Mouse (Mus musculus): ENCODE measurements around the gene Hist1h1a. TPM values are rescaled to one million over a fixed set of nuclear protein-coding genes. Genes with fewer than 3 reads are reported as not detected.
"Not testable (repeated sequence)": the region's sequence is repeated elsewhere in the genome, so short reads cannot be mapped to it uniquely, and the experiment has no call there.

The Hist1h1a gene
- total RNA-seq, 2 experiments from 2014 or later = 0.66 to 0.76 TPM

DNA sequence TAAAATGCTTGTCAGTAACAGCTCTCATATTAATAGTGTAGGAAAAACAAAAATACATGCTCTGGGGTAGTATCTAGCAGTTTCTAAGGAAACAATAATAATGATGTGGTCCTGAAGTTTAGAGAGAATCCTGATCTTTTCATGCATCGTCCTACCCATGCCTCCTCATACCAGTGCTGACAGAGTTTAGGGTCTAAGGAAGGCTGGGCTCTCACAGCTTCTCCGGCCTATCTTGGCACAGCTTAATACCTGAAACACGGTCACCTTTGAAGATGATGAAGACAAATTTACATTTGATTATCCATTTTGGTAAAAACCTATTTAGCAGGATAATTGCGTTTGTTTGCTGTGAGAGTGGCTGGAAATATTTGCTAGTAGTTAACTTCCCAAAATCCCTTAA is 19.5 kb upstream of the Hist1h1a start:
- DNase-seq (ENCODE audit: low spot score) = no peak

DNA sequence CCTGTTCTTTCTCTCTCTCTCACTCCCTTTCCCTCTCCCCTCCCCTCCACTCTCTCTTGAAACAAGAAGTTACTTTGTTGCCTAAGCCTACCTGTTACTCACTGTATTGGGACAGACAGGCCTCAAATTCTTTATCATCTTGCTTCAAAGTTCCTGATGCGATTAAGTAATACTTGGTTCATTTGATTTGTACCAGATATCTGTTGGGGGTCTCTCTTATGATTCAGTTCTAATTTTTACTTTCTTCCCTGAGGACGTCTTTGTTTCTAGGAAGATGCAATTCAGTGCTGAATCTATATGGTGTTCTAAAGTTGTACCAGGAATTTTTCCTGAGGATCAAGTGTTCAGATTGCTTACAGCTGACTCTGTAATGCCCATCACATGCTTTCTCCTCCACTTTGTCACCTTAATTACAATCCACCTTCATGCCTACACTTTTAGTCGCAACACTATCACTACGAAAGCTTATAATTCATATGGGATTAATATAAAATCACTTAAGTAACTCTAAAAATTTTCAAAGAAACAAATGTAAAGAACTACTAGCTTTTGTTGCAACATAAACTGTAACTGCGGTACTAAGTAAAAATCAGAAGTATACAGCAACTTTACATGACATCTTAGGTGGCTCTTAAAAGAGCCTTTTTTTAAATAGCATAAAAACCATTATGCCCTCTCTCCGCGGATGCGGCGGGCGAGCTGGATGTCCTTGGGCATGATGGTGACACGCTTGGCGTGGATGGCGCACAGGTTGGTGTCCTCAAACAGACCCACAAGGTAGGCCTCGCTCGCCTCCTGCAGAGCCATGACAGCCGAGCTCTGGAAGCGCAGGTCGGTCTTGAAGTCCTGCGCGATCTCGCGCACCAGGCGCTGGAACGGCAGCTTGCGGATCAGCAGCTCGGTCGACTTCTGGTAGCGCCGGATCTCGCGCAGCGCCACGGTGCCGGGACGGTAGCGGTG is 18.8 kb upstream of the Hist1h1a start:
- no peak for DNase-seq (ENCODE audit: low spot score)

DNA sequence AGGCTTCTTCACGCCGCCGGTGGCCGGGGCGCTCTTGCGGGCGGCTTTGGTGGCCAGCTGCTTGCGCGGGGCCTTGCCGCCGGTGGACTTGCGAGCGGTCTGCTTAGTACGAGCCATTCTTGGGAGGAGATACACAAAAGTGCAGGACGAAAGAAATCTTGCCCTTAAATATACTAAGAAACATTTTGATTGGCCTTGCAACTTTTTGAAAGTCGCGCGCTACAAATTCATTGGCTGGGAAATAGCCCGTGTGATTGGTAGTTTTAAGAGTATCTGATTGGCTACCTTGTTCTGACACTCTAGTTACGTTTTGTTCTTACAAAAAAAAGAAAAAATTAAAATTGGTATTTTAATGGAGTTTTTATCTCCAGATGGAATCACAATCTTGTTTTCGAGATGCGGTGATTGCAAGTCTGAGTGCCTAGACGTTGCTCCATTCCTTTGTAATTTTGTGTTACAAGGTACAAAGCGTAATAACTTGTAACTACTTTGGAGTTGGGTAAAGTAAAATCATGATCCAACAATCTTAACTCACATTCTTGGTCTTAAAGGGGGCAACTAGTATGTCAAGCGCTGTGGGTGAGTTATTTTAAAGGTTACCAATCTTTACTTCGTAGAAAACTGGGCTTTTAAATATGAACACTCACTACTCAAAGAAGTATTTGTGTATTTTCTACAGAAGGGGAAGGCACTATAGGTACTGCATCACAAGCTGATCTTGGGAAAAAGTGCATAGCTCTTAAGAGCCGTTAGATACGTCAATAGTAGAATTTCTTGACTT is 17.9 kb upstream of the Hist1h1a start, which contains the start of gene Hist1h3c:
Hist1h3c (minus strand) TSS at position 222 of the 781 bp plus-strand sequence.
- DNase-seq (ENCODE audit: low spot score) = peak; percentile 80

DNA sequence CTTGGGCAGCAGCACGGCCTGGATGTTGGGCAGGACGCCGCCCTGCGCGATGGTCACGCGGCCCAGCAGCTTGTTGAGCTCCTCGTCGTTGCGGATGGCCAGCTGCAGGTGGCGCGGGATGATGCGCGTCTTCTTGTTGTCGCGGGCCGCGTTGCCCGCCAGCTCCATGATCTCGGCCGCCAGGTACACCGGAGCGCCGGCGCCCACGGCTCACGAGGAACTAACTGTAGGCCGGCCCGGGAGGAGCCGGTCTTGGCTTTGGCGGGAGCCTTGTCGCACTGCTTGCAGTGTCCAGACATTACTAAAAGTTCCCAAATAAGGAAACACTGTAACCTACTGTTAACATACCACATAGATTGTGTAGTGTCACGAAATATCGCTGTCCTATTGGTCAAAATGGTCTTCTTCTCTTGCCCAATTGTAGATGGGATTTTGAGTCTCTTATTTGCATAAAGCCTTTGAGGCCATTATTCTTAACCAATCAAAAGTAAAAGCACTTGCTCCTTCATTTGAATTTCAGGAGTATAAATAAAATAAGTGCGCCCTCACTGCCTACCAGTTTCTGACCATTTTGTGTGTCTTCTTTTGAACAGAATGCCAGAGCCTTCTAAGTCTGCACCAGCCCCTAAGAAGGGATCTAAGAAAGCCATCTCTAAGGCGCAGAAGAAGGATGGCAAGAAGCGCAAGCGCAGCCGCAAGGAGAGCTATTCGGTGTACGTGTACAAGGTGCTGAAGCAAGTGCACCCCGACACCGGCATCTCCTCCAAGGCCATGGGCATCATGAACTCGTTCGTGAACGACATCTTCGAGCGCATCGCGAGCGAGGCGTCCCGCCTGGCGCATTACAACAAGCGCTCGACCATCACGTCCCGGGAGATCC is 17.0 kb upstream of the Hist1h1a start, which contains the start of gene Hist1h2bb:
Hist1h2bb (plus strand) TSS at position 534 of the 880 bp plus-strand sequence.
- DNase-seq (ENCODE audit: low spot score) = peak; percentile 43

DNA sequence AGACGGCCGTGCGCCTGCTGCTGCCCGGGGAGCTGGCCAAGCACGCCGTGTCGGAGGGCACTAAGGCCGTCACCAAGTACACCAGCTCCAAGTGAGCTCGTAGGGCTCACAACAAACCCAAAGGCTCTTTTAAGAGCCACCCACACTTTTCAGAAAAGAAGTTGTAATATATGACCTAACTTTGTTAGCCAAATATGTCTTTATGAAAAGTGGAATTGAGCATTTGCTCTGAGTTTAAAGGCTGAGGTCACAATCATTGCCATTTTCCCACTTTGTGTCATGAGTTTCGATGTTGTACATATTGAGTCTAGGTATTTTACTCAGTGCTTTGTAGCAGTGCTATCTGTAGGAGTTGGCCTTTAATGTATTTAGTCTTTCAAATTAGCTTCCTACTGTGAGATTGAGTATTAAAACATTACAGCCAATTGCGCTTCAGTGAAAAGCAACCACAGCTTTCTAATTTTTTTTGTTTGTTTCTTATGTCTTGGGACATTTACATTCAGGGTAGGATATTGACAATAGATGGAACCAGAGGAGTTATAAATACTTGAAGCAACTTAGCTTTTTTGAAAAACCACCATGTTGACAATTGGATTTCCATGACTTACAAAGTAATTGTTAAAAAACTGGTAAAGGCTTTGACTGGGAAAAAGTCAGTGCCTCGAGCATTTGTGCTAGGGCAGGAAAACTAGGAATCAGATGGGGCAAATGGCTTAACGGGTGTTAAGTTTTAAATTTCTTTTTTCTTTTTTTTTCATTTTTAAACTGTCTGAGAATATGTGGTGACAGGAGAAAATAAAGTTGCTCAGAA is 16.2 kb upstream of the Hist1h1a start:
- no peak for DNase-seq (ENCODE audit: low spot score)

DNA sequence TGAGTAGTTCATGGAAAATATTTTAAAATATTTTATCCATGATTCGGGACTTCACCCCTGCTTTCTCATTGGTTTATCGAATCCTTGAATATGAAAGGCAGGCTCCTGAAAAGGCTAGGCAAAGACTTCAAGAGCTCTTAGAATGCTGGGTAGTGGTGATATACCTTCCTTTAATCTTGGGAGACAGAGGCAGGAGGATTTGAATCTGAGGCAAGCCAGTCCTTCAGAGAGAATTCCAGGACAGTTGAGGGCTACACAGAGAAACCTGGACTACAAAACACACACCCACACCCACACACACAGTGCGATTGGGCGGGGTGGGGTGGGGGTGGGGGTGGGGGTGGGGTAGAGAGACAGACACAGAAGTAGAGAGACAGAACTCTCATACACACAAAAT is 15.6 kb upstream of the Hist1h1a start:
- no peak for DNase-seq (ENCODE audit: low spot score)

DNA sequence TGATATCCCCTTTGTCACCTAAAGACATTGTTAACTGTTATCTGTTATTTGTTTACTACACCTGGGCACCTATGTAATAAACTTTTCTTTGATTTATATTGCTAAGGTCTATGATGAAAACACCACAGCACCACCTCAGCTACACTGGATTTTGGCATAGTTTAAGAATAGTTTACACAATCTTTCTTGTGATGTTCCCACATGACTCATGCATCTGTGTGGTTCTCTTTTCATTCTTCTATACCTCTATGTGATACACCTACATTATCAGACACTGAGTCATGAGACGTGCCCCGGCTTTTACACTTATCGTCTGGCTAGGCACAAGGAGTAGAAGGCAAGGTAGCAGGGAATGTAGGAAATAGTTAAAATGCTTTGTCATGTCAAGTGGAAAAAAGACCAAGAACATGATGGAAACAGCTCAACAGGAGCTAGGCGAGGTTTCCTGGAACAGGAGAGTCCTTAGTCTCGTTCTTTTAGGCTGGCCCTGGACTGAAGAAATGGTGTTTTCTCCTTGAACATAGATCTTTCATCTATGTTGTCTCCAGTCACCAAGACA is 13.8 kb upstream of the Hist1h1a start:
- DNase-seq (ENCODE audit: low spot score) = no peak

DNA sequence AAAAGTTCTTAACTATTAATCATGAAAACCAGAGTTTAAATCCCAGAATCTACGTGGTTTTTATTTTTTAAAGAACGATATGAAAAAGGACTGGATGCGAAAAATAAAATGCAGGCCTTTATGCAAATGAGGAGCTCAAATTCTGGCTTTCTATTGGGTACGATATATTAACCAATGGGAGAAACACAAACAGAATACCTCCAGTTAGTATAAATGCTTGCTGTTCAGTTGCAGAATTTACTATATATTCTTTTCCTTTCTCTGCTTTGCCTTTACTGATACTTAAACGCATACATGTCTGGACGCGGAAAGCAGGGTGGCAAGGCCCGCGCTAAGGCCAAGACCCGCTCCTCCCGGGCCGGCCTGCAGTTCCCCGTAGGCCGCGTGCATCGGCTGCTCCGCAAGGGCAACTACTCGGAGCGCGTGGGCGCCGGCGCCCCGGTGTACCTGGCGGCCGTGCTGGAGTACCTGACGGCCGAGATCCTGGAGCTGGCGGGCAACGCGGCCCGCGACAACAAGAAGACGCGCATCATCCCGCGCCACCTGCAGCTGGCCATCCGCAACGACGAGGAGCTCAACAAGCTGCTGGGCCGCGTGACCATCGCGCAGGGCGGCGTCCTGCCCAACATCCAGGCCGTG is 12.5 kb upstream of the Hist1h1a start, which contains the start of gene Hist1h2ab:
Hist1h2ab (plus strand) TSS at position 288 of the 639 bp plus-strand sequence.
- DNase-seq (ENCODE audit: low spot score) = not testable (repeated sequence)

DNA sequence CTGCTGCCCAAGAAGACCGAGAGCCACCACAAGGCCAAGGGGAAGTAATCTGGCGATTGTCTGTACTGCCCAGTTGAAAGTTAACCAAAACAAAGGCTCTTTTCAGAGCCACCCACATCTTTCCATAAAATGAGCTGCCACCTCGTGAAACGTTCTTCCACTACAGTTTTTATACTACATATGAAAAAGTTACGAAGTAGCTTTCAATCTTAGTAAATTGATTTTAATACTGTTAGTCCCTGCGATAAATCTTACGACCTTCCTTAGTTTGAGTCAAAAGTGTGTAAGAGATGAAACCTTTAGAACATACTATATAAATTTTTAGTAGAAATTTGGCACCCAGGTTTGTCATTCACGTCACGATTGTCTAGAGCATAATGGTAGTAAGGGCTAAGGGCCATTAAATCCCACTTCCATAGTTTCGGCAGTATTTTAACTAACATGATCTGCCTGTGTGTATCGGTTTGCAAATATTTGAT is 11.9 kb upstream of the Hist1h1a start:
- no peak for DNase-seq (ENCODE audit: low spot score)

DNA sequence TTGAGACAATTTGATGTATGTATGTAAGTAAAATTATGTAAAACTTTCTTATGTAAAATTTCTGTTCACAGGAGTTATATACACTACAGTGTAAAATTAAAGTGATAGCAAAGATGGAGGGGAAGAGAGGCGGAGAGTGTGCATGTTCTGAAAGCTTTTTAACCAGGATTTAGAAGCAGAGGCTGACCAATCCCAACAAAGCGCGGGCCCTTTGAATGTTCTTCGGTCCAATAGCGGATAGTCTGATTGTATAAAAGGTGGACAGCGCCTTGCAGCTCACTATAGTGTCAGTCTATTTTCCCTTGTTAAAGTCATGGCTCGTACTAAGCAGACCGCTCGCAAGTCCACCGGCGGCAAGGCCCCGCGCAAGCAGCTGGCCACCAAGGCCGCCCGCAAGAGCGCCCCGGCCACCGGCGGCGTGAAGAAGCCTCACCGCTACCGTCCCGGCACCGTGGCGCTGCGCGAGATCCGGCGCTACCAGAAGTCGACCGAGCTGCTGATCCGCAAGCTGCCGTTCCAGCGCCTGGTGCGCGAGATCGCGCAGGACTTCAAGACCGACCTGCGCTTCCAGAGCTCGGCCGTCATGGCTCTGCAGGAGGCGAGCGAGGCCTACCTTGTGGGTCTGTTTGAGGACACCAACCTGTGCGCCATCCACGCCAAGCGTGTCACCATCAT is 11.3 kb upstream of the Hist1h1a start, which contains the start of gene Hist1h3b:
Hist1h3b (plus strand) TSS at position 201 of the 675 bp plus-strand sequence.
- peak; percentile 44 for DNase-seq (ENCODE audit: low spot score)

DNA sequence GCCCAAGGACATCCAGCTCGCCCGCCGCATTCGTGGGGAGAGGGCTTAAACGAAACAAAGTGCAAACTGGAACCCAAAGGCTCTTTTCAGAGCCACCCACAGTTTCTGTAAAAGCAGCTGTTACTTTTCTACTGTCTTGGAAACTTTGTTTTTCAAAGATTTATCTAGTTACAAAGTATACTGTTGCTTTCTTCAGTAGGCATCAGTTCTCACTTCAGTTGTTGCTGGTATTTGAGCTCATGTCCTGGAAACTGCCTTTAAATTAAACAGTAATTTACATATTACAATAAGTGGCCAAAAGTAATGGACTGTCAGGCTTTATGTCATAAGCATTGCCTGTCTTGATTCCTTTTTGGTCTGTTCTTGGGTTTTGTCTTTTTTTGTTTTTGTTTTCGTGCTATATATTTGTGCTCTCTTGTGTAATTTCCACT is 10.7 kb upstream of the Hist1h1a start:
- no peak for DNase-seq (ENCODE audit: low spot score)

DNA sequence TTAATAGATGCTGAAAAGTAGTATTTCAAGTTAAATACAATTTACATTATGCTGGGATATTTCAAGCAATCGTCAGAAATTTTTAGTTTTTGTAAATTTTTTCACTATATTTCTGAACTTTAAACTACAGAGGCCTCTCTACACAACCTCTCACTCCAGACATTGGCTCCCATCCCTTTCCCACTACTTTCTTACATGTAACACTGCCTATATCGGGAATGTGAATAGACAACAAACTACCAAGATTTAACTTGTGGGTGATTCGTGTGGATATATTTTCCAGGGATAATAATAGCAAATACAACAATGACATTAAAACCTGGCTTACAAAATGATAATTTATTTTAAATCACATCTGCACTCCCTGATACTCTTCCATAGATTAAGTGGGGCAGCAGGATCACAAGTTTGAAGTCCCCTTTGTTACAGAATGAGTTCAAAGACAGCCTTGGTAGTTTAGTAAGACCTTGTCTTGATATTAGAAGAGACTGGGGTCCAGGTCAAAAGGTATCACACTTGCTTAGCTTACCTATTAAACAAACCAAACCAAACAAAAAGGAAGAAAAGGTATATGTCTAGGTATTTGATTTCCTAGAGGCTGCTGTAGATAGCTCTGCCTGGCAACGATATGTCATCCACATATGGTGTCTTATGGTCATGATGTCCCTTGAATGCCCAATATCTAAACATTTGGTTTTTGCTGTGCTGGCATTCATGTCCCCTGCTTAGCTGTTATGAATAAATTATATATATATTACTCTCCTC is 10.0 kb upstream of the Hist1h1a start:
- DNase-seq (ENCODE audit: low spot score) = no peak

DNA sequence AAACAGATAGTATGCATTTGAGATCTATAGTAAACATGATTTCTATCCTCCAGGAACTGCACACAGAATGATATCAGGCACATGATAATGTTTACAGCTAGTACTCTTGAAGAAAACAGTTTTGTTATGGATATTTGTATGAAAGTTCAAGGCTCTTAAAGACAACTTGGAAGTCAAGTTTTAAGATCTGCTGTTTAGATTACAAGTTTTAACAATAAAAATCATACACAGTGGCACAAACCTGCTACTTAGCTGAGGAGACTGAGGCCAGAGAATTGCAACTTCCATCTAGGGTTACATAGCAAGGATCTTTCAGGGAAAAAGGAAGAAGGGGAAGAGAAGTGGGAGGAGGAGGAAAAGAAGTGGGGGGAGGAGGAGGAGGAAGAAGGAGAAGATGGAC is 8.5 kb upstream of the Hist1h1a start:
- no peak for DNase-seq (ENCODE audit: low spot score)

DNA sequence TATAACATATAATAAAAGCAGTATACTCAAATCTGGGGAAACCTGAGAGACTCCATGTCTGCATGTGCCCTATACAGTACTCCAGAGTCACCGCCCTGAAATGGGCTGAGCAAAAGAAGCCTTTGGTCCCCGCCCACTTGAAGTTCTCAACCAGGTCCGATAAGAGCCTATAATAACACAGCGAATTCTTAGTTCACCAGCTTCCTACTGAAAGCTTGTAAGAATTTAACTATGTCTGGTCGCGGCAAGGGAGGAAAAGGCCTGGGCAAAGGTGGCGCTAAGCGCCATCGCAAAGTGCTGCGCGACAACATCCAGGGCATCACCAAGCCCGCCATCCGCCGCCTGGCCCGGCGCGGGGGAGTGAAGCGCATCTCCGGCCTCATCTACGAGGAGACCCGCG is 6.7 kb upstream of the Hist1h1a start, which contains the start of gene Hist1h4b:
Hist1h4b (plus strand) TSS at position 224 of the 400 bp plus-strand sequence.
- DNase-seq (ENCODE audit: low spot score) = peak; percentile 50

DNA sequence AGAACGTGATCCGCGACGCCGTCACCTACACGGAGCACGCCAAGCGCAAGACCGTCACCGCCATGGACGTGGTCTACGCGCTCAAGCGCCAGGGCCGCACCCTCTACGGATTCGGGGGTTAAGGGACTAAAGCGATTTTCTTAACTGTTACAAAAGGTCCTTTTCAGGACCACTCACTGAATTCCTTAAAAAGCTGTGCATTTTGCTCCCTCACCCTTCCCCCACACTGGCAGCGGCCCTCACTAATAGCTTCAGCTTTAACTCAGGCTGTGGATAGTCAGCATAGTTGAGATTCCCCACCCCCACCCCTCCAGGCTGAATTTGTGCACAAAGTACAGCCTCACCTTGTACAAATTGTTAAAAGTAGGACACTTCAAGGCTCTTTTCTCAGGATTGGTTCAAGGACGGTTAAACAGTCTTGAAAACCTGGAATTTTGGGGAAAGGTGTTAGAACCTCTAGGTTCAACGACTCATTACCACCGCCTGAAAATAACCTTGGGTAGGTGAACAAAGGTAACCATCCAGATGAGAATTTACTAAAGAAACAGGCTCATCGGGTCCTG is 6.2 kb upstream of the Hist1h1a start:
- DNase-seq (ENCODE audit: low spot score) = no peak

DNA sequence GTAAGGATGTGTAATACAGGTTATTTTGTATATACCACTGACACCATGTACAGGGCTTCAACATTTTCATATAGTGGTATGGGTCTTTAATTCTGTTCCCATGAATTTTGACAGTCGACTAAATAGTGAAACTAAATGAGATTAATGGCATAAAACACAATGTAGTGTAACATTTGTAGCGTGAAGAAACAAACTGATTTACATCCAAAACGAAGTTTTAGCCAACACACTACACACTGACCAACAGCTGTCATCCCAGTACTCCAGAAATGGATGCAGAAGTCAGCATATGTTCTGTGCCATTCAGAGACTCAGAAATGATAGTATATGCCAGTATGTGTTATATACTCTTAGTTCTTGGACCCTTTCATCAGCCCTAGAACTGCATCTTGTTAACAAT is 5.5 kb upstream of the Hist1h1a start:
- DNase-seq (ENCODE audit: low spot score) = no peak

DNA sequence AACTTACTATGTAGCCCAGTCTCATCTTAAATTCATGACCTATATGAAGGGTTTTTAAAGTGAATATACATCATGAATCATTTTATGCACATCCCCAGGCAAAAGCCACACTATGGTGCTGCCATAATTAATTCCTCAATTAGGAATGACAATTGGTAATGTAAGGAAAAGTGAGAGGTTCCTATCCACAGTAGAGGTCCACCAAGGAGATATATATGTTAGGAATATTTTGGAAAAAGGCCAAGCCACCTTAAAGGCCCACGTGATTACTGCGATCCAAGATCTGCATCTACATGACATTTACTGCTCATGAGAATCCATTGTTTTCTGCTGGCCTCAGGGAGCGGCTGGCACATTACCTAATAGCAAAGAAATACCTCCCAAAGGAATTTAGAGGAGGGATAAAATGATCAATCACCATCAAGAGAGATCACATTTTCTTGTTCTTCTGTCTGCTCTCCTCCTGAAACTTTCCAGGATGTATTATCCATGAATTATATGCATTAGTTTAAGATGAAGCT is 4.2 kb upstream of the Hist1h1a start:
- no peak for DNase-seq (ENCODE audit: low spot score)

Data from gastrocnemius, adult 18-20 months (tissue).